Mouse (Mus musculus) cerebellum, adult 11 months (tissue): ENCODE measurements at regions not wholly inside any gene's neighbourhood (a gene's known extent, or its start where the extent isn't known, plus 50 kb on each side); places are given as distances from the start of the nearest gene placed in this dataset.

Source experiments
- DNase-seq: peaks from one replicate; pipeline ENCODE4 v3.0.0; 2022

DNA sequence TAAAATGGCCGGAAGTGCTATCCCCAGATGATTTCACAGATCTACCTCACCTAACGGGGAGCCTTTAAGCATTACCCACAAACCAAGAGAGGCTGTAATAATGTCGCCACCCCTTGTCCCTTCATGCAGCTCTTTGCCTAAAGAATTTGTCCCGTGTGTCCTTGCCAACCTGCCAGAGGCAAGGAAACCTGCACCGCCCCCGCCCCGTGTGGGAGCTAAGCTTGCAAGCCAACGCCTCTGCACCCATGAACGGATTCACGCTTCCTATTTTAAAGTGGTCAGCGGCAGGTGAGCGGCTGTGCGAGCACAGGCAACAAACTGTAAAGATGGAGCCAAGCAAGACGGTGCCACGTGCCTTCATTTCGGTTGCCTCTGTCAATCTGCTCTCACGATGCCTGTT, 63.1 kb downstream of the Gm11011 start:
- DNase-seq: no peak

- DNase-seq: no peak
Observed at GRCm38 (mm10) chr2:169519941-169520340, 67.6 kb downstream of the Gm11011 start.

- DNase-seq: no peak
Observed at GRCm38 (mm10) chr2:169515350-169515749, 72.2 kb downstream of the Gm11011 start.

DNA sequence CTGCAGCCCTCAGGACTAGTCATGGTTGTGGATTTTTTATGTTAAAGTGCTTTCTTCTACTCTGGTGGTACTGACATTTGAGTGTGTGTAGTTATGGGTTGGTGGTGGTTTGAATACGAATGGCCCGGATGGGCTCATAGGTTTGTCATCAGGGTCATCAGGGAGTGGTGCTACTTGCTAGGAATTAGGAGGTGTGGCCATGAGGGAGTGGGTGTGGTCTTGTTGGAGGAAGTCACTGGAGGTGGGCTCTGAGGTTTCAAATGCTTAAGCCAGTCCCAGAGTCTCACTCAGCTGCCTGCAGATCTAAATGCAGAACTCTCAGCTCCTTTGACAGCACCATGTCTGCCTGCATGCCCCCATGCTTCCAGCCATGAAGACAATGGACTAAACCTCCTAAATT, 76.8 kb downstream of the Gm11011 start:
- DNase-seq: no peak

DNA sequence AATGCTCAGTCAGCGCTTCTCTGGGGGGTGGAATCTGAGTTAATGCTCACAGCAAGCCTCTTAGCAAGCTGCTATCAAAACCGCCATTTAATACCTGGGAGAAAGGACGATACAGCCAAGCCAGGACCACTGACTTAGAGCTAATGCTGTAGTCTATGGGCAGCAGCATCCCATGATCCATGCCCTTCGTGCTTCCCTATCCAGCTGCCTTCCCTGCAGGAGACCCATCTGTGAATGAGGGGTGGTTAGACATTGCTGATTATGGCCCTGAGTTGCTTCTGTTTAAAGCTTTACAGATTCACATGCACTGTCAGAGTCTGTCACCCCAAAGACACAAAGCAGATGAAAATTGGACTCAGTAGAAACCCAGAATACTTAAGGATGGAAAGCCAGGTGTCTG, 78.1 kb downstream of the Gm11011 start:
- DNase-seq: no peak

DNA sequence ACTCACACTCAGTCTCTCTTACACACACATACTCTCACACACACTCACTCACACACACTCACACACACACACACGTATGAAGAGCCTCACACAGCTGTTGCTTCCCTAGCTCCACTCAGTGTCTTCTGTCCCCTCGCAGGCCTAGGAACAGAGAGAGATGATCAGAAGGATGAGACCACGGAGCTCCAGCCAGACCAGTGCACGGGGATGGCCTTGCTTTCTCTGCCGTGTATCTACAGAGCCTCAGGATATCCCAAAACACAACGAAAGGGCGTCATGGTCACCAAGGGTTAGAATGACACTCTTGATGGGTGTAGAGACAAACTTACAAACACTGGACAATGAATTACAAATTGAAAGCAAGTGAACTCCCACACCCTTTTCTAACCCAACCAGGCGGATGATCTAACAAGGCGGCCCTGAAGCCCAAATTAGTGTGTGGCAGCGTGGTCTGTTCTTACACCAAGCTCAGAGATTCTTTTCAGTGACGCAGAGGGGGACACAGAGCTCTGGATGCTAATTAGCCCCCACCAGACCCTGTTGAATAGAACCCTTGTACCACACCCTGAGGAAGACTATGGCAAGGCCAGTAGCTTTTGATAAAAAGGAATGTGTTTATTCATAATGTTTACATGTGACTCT, 83.0 kb downstream of the Gm11011 start:
- no peak for DNase-seq

DNA sequence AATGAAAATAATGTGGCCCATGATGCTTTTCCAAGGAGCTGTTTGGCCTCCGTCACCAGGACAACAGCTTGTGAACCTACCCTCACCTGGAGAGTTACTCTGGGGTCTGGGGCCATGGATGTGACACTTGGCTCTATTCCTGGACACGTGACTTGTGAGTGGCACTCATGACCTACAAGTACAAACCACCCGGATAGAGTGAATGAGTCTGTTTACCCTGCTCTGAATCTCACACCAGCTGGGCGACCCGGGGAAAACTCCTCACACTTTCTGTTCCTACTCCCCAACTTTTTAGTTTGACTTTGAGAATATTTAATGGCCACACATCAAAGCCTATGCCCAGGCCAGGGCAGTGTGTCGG, 84.0 kb downstream of the Gm11011 start:
- DNase-seq: no peak

GRCm38 (mm10) chr2:169502717-169503597, 84.6 kb downstream of the Gm11011 start:
- no peak for DNase-seq

- no peak for DNase-seq
Observed at GRCm38 (mm10) chr2:169501736-169502340, 85.7 kb downstream of the Gm11011 start.

DNA sequence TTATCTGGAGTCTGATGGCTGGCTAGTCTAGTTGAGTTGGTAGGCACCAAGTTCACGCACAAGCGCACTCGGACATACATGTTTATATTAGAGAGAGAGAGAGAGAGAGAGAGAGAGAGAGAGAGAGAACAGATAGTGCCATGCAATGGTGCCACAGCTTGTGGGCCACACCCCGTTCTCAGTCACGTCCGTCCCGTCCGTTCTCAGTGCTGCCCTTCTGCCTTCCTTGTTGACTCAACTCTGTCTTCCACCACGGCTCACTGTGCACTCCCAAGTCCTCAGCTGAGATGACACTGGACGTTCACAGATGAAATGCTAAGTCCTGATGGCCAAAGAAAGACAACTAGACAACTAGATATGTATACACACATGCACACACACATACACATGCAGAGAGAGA, 92.2 kb downstream of the Gm11011 start:
- no peak for DNase-seq

- DNase-seq: no peak
Observed at GRCm38 (mm10) chr2:169494503-169495311, 92.8 kb downstream of the Gm11011 start.

DNA sequence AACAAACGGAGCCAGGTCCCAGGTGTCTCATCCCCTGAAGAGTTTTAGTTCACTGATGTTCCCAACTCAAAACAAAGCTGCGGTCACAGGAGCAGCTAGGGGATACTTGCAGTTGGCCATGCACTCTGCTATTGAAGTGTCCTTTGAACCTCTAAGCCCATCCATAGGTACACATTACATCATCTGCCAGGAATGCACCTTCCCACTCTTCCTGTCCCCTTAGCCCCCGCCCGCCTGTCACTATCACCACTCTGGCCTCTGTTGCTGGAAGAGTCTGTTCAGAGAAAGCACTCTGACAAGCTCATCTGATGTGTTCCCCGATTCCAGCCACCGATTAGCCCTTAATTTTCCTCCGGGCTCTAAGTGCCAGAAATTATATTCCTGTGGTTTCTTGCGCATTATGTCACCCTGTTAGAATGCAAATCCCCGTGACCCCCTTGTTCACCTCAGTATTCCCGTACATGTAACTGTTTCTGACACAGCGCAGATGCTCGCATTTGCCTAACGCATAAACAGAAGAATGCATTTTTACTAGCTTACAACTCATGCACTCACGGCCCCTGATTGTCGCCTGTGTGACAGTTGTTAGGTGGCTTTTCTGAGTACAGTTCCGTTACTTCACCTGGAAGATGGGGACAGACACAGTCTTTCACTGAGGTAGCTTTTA, 93.8 kb downstream of the Gm11011 start:
- no peak for DNase-seq

GRCm38 (mm10) chr2:169483934-169484333, 103.6 kb downstream of the Gm11011 start:
- DNase-seq: no peak

- peak; percentile 69 for DNase-seq
Observed at GRCm38 (mm10) chr2:169481731-169482465, 105.6 kb downstream of the Gm11011 start.

GRCm38 (mm10) chr2:169474418-169475112, 113.0 kb downstream of the Gm11011 start:
- DNase-seq: no peak

DNA sequence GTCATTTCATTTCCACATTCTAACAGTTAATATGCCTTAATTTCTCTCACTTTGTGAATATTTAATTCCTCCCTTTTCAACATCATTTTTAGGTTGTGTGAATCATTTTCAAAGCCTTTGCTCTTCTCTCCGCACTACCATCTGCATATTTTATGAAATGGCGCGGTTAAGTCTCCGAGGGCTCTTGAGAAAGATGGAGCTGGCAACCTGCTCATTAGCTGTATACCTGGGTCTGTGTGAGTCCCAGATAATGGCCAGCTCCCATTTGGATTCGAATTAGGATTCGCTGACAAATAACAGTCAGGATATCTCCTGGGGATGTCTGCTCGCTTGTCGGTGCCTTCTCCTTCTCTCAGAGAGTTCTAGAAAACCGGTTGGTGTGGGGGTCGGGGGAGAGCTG, 118.0 kb downstream of the Gm11011 start:
- DNase-seq: no peak

DNA sequence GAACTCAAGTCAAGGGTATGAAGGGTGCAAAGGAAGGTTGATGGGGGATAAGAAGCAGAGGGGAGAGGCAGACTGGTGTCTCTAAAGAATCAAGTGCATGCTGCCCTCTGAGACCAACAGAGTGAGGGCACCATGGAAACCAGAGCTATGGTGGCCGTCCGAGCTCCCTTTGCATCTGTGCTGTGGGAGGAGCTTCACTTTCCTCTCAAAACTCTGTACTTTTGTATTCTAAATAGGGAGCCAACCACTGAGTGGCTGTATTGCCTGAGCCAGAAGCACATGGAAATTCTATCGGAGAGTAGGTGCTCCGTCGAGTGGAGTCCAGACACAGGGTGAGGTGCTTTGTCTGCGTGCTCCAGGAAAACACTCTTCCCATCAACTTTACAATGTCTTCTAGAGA, 119.9 kb downstream of the Gm11011 start:
- no peak for DNase-seq

GRCm38 (mm10) chr2:169464106-169464505, 123.4 kb downstream of the Gm11011 start:
- DNase-seq: no peak

DNA sequence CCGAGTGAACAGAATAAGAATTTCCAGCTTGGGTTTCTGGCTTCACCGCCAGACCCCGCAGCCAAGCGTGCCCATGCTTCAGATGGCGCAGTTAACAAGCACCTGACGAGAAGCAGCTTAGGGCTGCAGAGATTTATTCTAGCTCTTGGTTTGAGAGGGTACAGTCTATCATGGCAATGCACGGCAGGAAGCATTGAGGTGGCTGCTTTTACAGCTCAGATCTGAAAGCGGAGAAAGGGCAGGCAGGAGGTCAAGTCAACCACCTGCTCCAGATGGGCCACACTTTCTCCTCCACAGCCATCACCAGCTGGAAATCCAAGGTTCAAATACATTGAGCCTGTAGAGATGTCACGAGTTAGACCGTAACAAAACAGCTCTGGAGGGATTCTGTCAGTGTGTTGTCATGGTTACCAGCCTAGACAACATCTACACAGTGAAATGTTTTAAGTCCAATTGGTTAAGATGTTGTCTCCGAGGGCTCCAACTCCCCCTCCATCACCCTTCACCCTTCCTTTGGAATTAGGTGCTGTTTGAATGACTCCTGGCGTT, 126.0 kb downstream of the Gm11011 start:
- DNase-seq: no peak

- DNase-seq: no peak
Observed at GRCm38 (mm10) chr2:169452956-169453355, 134.6 kb downstream of the Gm11011 start.

- no peak for DNase-seq
Observed at GRCm38 (mm10) chr2:169450801-169451200, 136.7 kb downstream of the Gm11011 start.
